Mouse (Mus musculus): Measurements from ENCODE around the gene Pcsk7. TPM values are rescaled to one million over a fixed set of nuclear protein-coding genes. Genes with fewer than 3 reads are reported as not detected.
A peak's percentile ranks its signal among the peaks of the same experiment; 100 is the strongest.

Gene Pcsk7
- polyA plus RNA-seq, 1 experiment from 2014 or later, result 17.7 TPM

GRCm38 (mm10) chr9:45955107-45955963, 49.0 kb downstream of the Pcsk7 start, which contains the start of gene Sidt2:
TSS of gene Sidt2 (minus strand) at chr9:45955258.
- peaks cover 21% of the 10 kb centered on the region; the same call in 1 of the 2 replicates for H3K4me1 ChIP-seq (replicated peaks; ENCODE audit: control insufficient read depth, insufficient read depth, low read length)
- H3K36me3 ChIP-seq (replicated peaks; ENCODE audit: control insufficient read depth, insufficient read depth), result peaks cover 27% of the 10 kb centered on the region
- H3K9ac ChIP-seq, result peak within 1 kb of the TSS; percentile 92
- DNase-seq (ENCODE audit: low spot score), result peak; percentile 90
- H3K27ac ChIP-seq, result peak within 1 kb of the TSS; percentile 81
- peak within 1 kb of the TSS; percentile 86 for H3K4me3 ChIP-seq (replicated peaks; ENCODE audit: low read length)
- peak; percentile 96 for ATAC-seq (ENCODE audit: low FRiP score)
- under 1% methylated on average over 48 of the region's 48 CpGs for WGBS
- peak within 1 kb of the TSS; percentile 88 for H3K4me2 ChIP-seq (replicated peaks)
- H3K27me3 ChIP-seq (ENCODE audit: control insufficient read depth, insufficient read depth, low read length), result no peaks in the 10 kb centered on the region
- no peaks in the 10 kb centered on the region for H3K9me3 ChIP-seq (ENCODE audit: control insufficient read depth, low read length)

- H3K4me2 ChIP-seq (replicated peaks), result no peak overlapping the region
- 72% methylated on average over 7 of the region's 7 CpGs for WGBS
- DNase-seq (ENCODE audit: low spot score) (no peak), ATAC-seq (ENCODE audit: low FRiP score) (no peak)
- H3K4me1 ChIP-seq (replicated peaks; ENCODE audit: control insufficient read depth, insufficient read depth, low read length), result peaks cover 21% of the 10 kb centered on the region; the same call in 1 of the 2 replicates
- no peaks in the 10 kb centered on the region for H3K27me3 ChIP-seq (ENCODE audit: control insufficient read depth, insufficient read depth, low read length)
- no peak overlapping the region for H3K4me3 ChIP-seq (replicated peaks; ENCODE audit: low read length)
- peaks cover 31% of the 10 kb centered on the region for H3K36me3 ChIP-seq (replicated peaks; ENCODE audit: control insufficient read depth, insufficient read depth)
- H3K9me3 ChIP-seq (ENCODE audit: control insufficient read depth, low read length), result no peaks in the 10 kb centered on the region
- H3K9ac ChIP-seq, result no peak overlapping the region
- peak overlapping the region; percentile 44; the same call in 1 of the 2 replicates for H3K27ac ChIP-seq
Measured at GRCm38 (mm10) chr9:45958023-45958670, 51.9 kb downstream of the Pcsk7 start.

- Histone ChIP-seq H3K9ac (no peak overlapping the region), H3K4me1 (replicated peaks; ENCODE audit: control insufficient read depth, insufficient read depth, low read length) (peaks cover 13% of the 10 kb centered on the region; the same call in 1 of the 2 replicates), H3K27ac (peak overlapping the region; percentile 44; the same call in 1 of the 2 replicates), H3K9me3 (ENCODE audit: control insufficient read depth, low read length) (no peaks in the 10 kb centered on the region), H3K4me3 (replicated peaks; ENCODE audit: low read length) (no peak overlapping the region), H3K36me3 (replicated peaks; ENCODE audit: control insufficient read depth, insufficient read depth) (peaks cover 38% of the 10 kb centered on the region), H3K27me3 (ENCODE audit: control insufficient read depth, insufficient read depth, low read length) (no peaks in the 10 kb centered on the region), H3K4me2 (replicated peaks) (no peak overlapping the region)
- no peak for DNase-seq (ENCODE audit: low spot score)
- WGBS, result 48% methylated on average over 4 of the region's 4 CpGs
- no peak for ATAC-seq (ENCODE audit: low FRiP score)
Measured at GRCm38 (mm10) chr9:45958851-45959250, 52.6 kb downstream of the Pcsk7 start.

GRCm38 (mm10) chr9:45959661-45960060, 53.4 kb downstream of the Pcsk7 start:
- peaks cover 7% of the 10 kb centered on the region; the same call in 1 of the 2 replicates for H3K4me1 ChIP-seq (replicated peaks; ENCODE audit: control insufficient read depth, insufficient read depth, low read length)
- no peaks in the 10 kb centered on the region for H3K9me3 ChIP-seq (ENCODE audit: control insufficient read depth, low read length)
- H3K4me2 ChIP-seq (replicated peaks), result no peak overlapping the region
- no peak for DNase-seq (ENCODE audit: low spot score)
- H3K27ac ChIP-seq, result no peak overlapping the region
- no peak for ATAC-seq (ENCODE audit: low FRiP score)
- no peak overlapping the region for H3K9ac ChIP-seq
- no peak overlapping the region for H3K4me3 ChIP-seq (replicated peaks; ENCODE audit: low read length)
- H3K27me3 ChIP-seq (ENCODE audit: control insufficient read depth, insufficient read depth, low read length), result no peaks in the 10 kb centered on the region
- peaks cover 46% of the 10 kb centered on the region for H3K36me3 ChIP-seq (replicated peaks; ENCODE audit: control insufficient read depth, insufficient read depth)
- WGBS, result 90% methylated on average over 7 of the region's 7 CpGs

GRCm38 (mm10) chr9:45961855-45962254, 55.6 kb downstream of the Pcsk7 start:
- peaks cover 68% of the 10 kb centered on the region for H3K36me3 ChIP-seq (replicated peaks; ENCODE audit: control insufficient read depth, insufficient read depth)
- H3K4me3 ChIP-seq (replicated peaks; ENCODE audit: low read length), result no peak overlapping the region
- no peaks in the 10 kb centered on the region for H3K4me1 ChIP-seq (replicated peaks; ENCODE audit: control insufficient read depth, insufficient read depth, low read length)
- no peak overlapping the region for H3K4me2 ChIP-seq (replicated peaks)
- no peak overlapping the region for H3K9ac ChIP-seq
- H3K27ac ChIP-seq, result no peak overlapping the region
- no peaks in the 10 kb centered on the region for H3K9me3 ChIP-seq (ENCODE audit: control insufficient read depth, low read length)
- ATAC-seq (ENCODE audit: low FRiP score) (no peak), DNase-seq (ENCODE audit: low spot score) (no peak)
- no peaks in the 10 kb centered on the region for H3K27me3 ChIP-seq (ENCODE audit: control insufficient read depth, insufficient read depth, low read length)
- 79% methylated on average over 2 of the region's 2 CpGs for WGBS

- peaks cover 85% of the 10 kb centered on the region for H3K36me3 ChIP-seq (replicated peaks; ENCODE audit: control insufficient read depth, insufficient read depth)
- H3K9ac ChIP-seq, result no peak overlapping the region
- 95% methylated on average over 6 of the region's 6 CpGs for WGBS
- H3K9me3 ChIP-seq (ENCODE audit: control insufficient read depth, low read length), result no peaks in the 10 kb centered on the region
- DNase-seq (ENCODE audit: low spot score) (no peak), ATAC-seq (ENCODE audit: low FRiP score) (no peak)
- H3K4me3 ChIP-seq (replicated peaks; ENCODE audit: low read length), result no peak overlapping the region
- no peak overlapping the region for H3K27ac ChIP-seq
- H3K4me1 ChIP-seq (replicated peaks; ENCODE audit: control insufficient read depth, insufficient read depth, low read length), result no peaks in the 10 kb centered on the region
- H3K27me3 ChIP-seq (ENCODE audit: control insufficient read depth, insufficient read depth, low read length), result no peaks in the 10 kb centered on the region
- H3K4me2 ChIP-seq (replicated peaks), result no peak overlapping the region
Measured at GRCm38 (mm10) chr9:45963577-45963976, 57.3 kb downstream of the Pcsk7 start.

- Histone ChIP-seq H3K4me1 (replicated peaks; ENCODE audit: control insufficient read depth, insufficient read depth, low read length) (peaks cover 8% of the 10 kb centered on the region; the same call in 1 of the 2 replicates), H3K9me3 (ENCODE audit: control insufficient read depth, low read length) (no peaks in the 10 kb centered on the region), H3K27me3 (ENCODE audit: control insufficient read depth, insufficient read depth, low read length) (no peaks in the 10 kb centered on the region), H3K9ac (no peak overlapping the region), H3K36me3 (replicated peaks; ENCODE audit: control insufficient read depth, insufficient read depth) (peaks cover 51% of the 10 kb centered on the region), H3K27ac (no peak overlapping the region), H3K4me2 (replicated peaks) (no peak overlapping the region), H3K4me3 (replicated peaks; ENCODE audit: low read length) (no peak overlapping the region)
- DNase-seq (ENCODE audit: low spot score) (no peak), ATAC-seq (ENCODE audit: low FRiP score) (no peak)
- WGBS, result 83% methylated on average over 2 of the region's 2 CpGs
Measured at GRCm38 (mm10) chr9:45976884-45977283, 70.6 kb downstream of the Pcsk7 start.

All from hindbrain, embryonic 14.5 days (tissue).